Mouse (Mus musculus) megakaryocyte, embryonic 14.5 days (primary cell): ENCODE measurements around the gene Xpo1.

Experiments
- FLI1 ChIP-seq: IDR thresholded peaks from 2 replicates; pipeline ENCODE4 v1.6.1; 2012; ENCODE audit warnings: low read length, inconsistent platforms, mixed read lengths
- GATA1 ChIP-seq: IDR thresholded peaks from 3 replicates; pipeline ENCODE4 v1.6.1; 2012; ENCODE audit warnings: mixed read lengths, low read length, inconsistent platforms, borderline replicate concordance

GRCm38 (mm10) chr11:23298301-23298700, 42.5 kb downstream of the Xpo1 start:
- TF ChIP-seq GATA1 (no peak), FLI1 (no peak)
